Mouse (Mus musculus) midbrain, embryonic 15.5 days (tissue): ENCODE data around the gene 2210011C24Rik. TPM values are rescaled to one million over a fixed set of nuclear protein-coding genes. Genes with fewer than 3 reads are reported as not detected.

Source experiments
- ATAC-seq: fragments of 200-750 bp; cut with Nextera tagmentation; replicated peaks from 2 replicates; pipeline ENCODE4 v1.8.0; 2017; ENCODE audit warnings: moderate TSS enrichment
- H3K27ac ChIP-seq: fragments of 300-500 bp; sonication (generic); 2 replicates; pipeline ENCODE4 v1.5.1; 2015; ENCODE audit warnings: mild to moderate bottlenecking, inconsistent platforms
- H3K27me3 ChIP-seq: fragments of 300-500 bp; sonication (generic); replicated peaks from 2 replicates; pipeline ENCODE4 v1.6.1; 2015; ENCODE audit warnings: inconsistent platforms
- H3K36me3 ChIP-seq: fragments of 300-500 bp; sonication (generic); replicated peaks from 2 replicates; pipeline ENCODE4 v1.6.1; 2015; ENCODE audit warnings: inconsistent platforms
- H3K4me1 ChIP-seq: fragments of 300-500 bp; sonication (generic); 2 replicates; pipeline ENCODE4 v1.6.1; 2015; ENCODE audit warnings: inconsistent platforms
- H3K4me2 ChIP-seq: fragments of 300-500 bp; sonication (generic); 2 replicates; pipeline ENCODE4 v1.6.1; 2015; ENCODE audit warnings: inconsistent platforms, mild to moderate bottlenecking, moderate library complexity
- H3K4me3 ChIP-seq: fragments of 300-500 bp; sonication (generic); 2 replicates; pipeline ENCODE4 v1.5.1; 2015; ENCODE audit warnings: mild to moderate bottlenecking, inconsistent platforms
- H3K9ac ChIP-seq: fragments of 300-500 bp; sonication (generic); 2 replicates; pipeline ENCODE4 v1.6.1; 2015; ENCODE audit warnings: mild to moderate bottlenecking, inconsistent platforms
- H3K9me3 ChIP-seq: fragments of 300-500 bp; sonication (generic); 2 replicates; pipeline ENCODE4 v1.6.1; 2016; ENCODE audit warnings: inconsistent platforms
- WGBS: fragments of 180-500 bp; shearing (Covaris S2); methylation state at CpG from one replicate; pipeline ENCODE4 v1.1.7; 2015; ENCODE audit warnings: mixed read lengths; 5-methylcytosine and 5-hydroxymethylcytosine counted together
- microRNA counts: library from miRNA; unstranded; fragments of <30 nt; microRNA quantifications from one replicate; lab custom pipeline; 2016
- microRNA-seq: library from miRNA; unstranded; fragments of <30 nt; microRNA quantifications from one replicate; pipeline ENCODE4, GENCODE M21; 2016
- polyA plus RNA-seq: library from polyadenylated mRNA; unstranded; fragments of >200 nt; fragmentation: Nextera tagmentation; extraction: Ambion mirVana; gene quantifications from 2 replicates; pipeline ENCODE4 v1.2.1, GENCODE M21; 2015

The 2210011C24Rik gene
- polyA plus RNA-seq, 1 experiment from 2014 or later: 0.39 TPM

GRCm38 (mm10) chr8:83971121-83971520, 40.9 kb downstream of the 2210011C24Rik start:
- Histone ChIP-seq H3K27ac (no peak overlapping the region), H3K9ac (no peak overlapping the region), H3K4me3 (no peak overlapping the region), H3K27me3 (no peaks in the 10 kb centered on the region), H3K9me3 (no peaks in the 10 kb centered on the region), H3K36me3 (no peaks in the 10 kb centered on the region), H3K4me2 (no peak overlapping the region), H3K4me1 (peaks cover 23% of the 10 kb centered on the region)
- 89% methylated on average over 4 of the region's 4 CpGs for WGBS
- ATAC-seq: no peak

GRCm38 (mm10) chr8:83967701-83968100, 44.3 kb downstream of the 2210011C24Rik start:
- ATAC-seq: no peak
- H3K36me3 ChIP-seq: no peaks in the 10 kb centered on the region
- no peak overlapping the region for H3K4me2 ChIP-seq
- 95% methylated on average over 7 of the region's 7 CpGs for WGBS
- H3K4me3 ChIP-seq: no peak overlapping the region
- no peaks in the 10 kb centered on the region for H3K27me3 ChIP-seq
- H3K4me1 ChIP-seq: peaks cover 6% of the 10 kb centered on the region
- no peak overlapping the region for H3K27ac ChIP-seq
- H3K9ac ChIP-seq: no peak overlapping the region
- H3K9me3 ChIP-seq: no peaks in the 10 kb centered on the region

- no peak overlapping the region for H3K27ac ChIP-seq
- no peak overlapping the region for H3K4me2 ChIP-seq
- H3K9me3 ChIP-seq: no peaks in the 10 kb centered on the region
- 91% methylated on average over 5 of the region's 5 CpGs for WGBS
- H3K36me3 ChIP-seq: no peaks in the 10 kb centered on the region
- H3K9ac ChIP-seq: no peak overlapping the region
- H3K4me3 ChIP-seq: no peak overlapping the region
- H3K27me3 ChIP-seq: no peaks in the 10 kb centered on the region
- H3K4me1 ChIP-seq: no peaks in the 10 kb centered on the region
- no peak for ATAC-seq
Measured at GRCm38 (mm10) chr8:83964015-83964765, 47.8 kb downstream of the 2210011C24Rik start.

MicroRNAs within 50 kb of the gene (microRNA counts, 519-probe panel; counts per million panel counts)
- microRNA mmu-miR-1199 (lab: Ali Mortazavi, UCI): not detected

Small RNA genes lying within 50 kb of the gene (microRNA-seq; reads per million reads assigned to microRNA genes)
- not detected for gene Mir1199
- gene Mir8111: 1.8 reads per million, percentile 2 among the genes with 10 or more reads in this experiment

Other genes with a start within 250 kb of the 2210011C24Rik start
- gene Adgrl1, start 112.1 kb downstream of the 2210011C24Rik start, polyA plus RNA-seq: 67.2 and 68.0 TPM in 2 replicates
- 0.93 and 1.00 TPM in 2 replicates for gene Gm10644, start 57.0 kb downstream of the 2210011C24Rik start, polyA plus RNA-seq
- gene Asf1b, start 56.7 kb downstream of the 2210011C24Rik start, polyA plus RNA-seq: 8.0 and 10.9 TPM in 2 replicates
- gene Prkaca, start 39.2 kb downstream of the 2210011C24Rik start, polyA plus RNA-seq: 228 and 238 TPM in 2 replicates
- gene Samd1, start 14.5 kb downstream of the 2210011C24Rik start, polyA plus RNA-seq: 7.1 and 7.2 TPM in 2 replicates
- gene 1700067K01Rik, start 10.7 kb downstream of the 2210011C24Rik start, polyA plus RNA-seq: 0.66 and 1.0 TPM in 2 replicates
- 2.6 and 2.8 TPM in 2 replicates for gene Palm3, start 9.3 kb upstream of the 2210011C24Rik start, polyA plus RNA-seq
- gene Il27ra, start 30.4 kb upstream of the 2210011C24Rik start, polyA plus RNA-seq: 0.58 and 0.68 TPM in 2 replicates
- gene Rln3, start 32.8 kb upstream of the 2210011C24Rik start, polyA plus RNA-seq: 0.48 and 1.3 TPM in 2 replicates
- gene Gm10643, start 53.0 kb upstream of the 2210011C24Rik start, polyA plus RNA-seq: 1.0 and 1.4 TPM in 2 replicates
- 12.4 and 14.0 TPM in 2 replicates for gene Rfx1, start 54.7 kb upstream of the 2210011C24Rik start, polyA plus RNA-seq
- 25.8 and 26.3 TPM in 2 replicates for gene Dcaf15, start 92.6 kb upstream of the 2210011C24Rik start, polyA plus RNA-seq
- 0.68 and 0.73 TPM in 2 replicates for gene Podnl1, start 113.8 kb upstream of the 2210011C24Rik start, polyA plus RNA-seq
- gene Cc2d1a, start 135.8 kb upstream of the 2210011C24Rik start, polyA plus RNA-seq: 52.5 and 53.3 TPM in 2 replicates
- 2.5 and 2.9 TPM in 2 replicates for gene 4930432K21Rik, start 135.9 kb upstream of the 2210011C24Rik start, polyA plus RNA-seq
- 8.1 and 8.5 TPM in 2 replicates for gene Nanos3, start 173.0 kb upstream of the 2210011C24Rik start, polyA plus RNA-seq
- 33.2 and 33.3 TPM in 2 replicates for gene Zswim4, start 224.9 kb upstream of the 2210011C24Rik start, polyA plus RNA-seq
- 225 and 244 TPM in 2 replicates for gene D8Ertd738e, start 237.5 kb upstream of the 2210011C24Rik start, polyA plus RNA-seq
- 49.4 and 50.9 TPM in 2 replicates for gene Mri1, start 245.2 kb upstream of the 2210011C24Rik start, polyA plus RNA-seq